Mouse (Mus musculus): ENCODE results near the gene Habp4.

The Habp4 gene

GRCm38 (mm10) chr13:64161548-64161915 is at the start of gene Habp4:
Gene Habp4, plus strand, starts transcription at chr13:64161824.
- DNase-seq (ENCODE audit: low spot score in 2 of 2): peak; percentile 97

GRCm38 (mm10) chr13:64117442-64117841 is 44.2 kb upstream of the Habp4 start:
- no peak for DNase-seq (ENCODE audit: low spot score in 2 of 2)

- DNase-seq (ENCODE audit: low spot score in 2 of 2): no peak
Observed at GRCm38 (mm10) chr13:64120760-64121159, 40.9 kb upstream of the Habp4 start.

GRCm38 (mm10) chr13:64123491-64124188 is 38.0 kb upstream of the Habp4 start:
- DNase-seq (ENCODE audit: low spot score in 2 of 2): no peak

GRCm38 (mm10) chr13:64124886-64125285 is 36.7 kb upstream of the Habp4 start:
- no peak for DNase-seq (ENCODE audit: low spot score in 2 of 2)

GRCm38 (mm10) chr13:64126316-64126715 is 35.3 kb upstream of the Habp4 start:
- no peak for DNase-seq (ENCODE audit: low spot score in 2 of 2)

GRCm38 (mm10) chr13:64128858-64129615 is 32.6 kb upstream of the Habp4 start, which contains the start of gene Slc35d2:
Gene Slc35d2, minus strand, starts transcription at chr13:64129368.
- peak; percentile 64 to 72 for DNase-seq (ENCODE audit: low spot score in 2 of 2)

GRCm38 (mm10) chr13:64129616-64130375 is 31.8 kb upstream of the Habp4 start:
- DNase-seq (ENCODE audit: low spot score in 2 of 2): peak in 1 of 2 experiments; percentile 32

- DNase-seq (ENCODE audit: low spot score in 2 of 2): no peak
Observed at GRCm38 (mm10) chr13:64150121-64150520, 11.5 kb upstream of the Habp4 start.

- DNase-seq (ENCODE audit: low spot score in 2 of 2): peak; percentile 78 to 93
Observed at GRCm38 (mm10) chr13:64152241-64152669, 9.4 kb upstream of the Habp4 start.

GRCm38 (mm10) chr13:64152671-64153082 is 8.9 kb upstream of the Habp4 start:
- DNase-seq (ENCODE audit: low spot score in 2 of 2): no peak

- DNase-seq (ENCODE audit: low spot score in 2 of 2): peak; percentile 98 to 99
Observed at GRCm38 (mm10) chr13:64153083-64153682, 8.4 kb upstream of the Habp4 start, which contains the start of gene Zfp367. Gene Zfp367, minus strand, starts transcription at chr13:64153202.

- peak in 1 of 2 experiments; percentile 32 for DNase-seq (ENCODE audit: low spot score in 2 of 2)
Observed at GRCm38 (mm10) chr13:64153751-64154267, 7.8 kb upstream of the Habp4 start.

- DNase-seq (ENCODE audit: low spot score in 2 of 2): no peak
Observed at GRCm38 (mm10) chr13:64154651-64155050, 7.0 kb upstream of the Habp4 start.

- DNase-seq (ENCODE audit: low spot score in 2 of 2): no peak
Observed at GRCm38 (mm10) chr13:64155171-64155571, 6.5 kb upstream of the Habp4 start.

- no peak for DNase-seq (ENCODE audit: low spot score in 2 of 2)
Observed at GRCm38 (mm10) chr13:64156966-64157365, 4.7 kb upstream of the Habp4 start.

- DNase-seq (ENCODE audit: low spot score in 2 of 2): no peak
Observed at GRCm38 (mm10) chr13:64161916-64162611, 440 bp downstream of the Habp4 start.

- DNase-seq (ENCODE audit: low spot score in 2 of 2): no peak
Observed at GRCm38 (mm10) chr13:64162626-64163025, 1.0 kb downstream of the Habp4 start.

GRCm38 (mm10) chr13:64163147-64163715 is 1.6 kb downstream of the Habp4 start:
- DNase-seq (ENCODE audit: low spot score in 2 of 2): no peak

- DNase-seq (ENCODE audit: low spot score in 2 of 2): peak in 1 of 2 experiments; percentile 16
Observed at GRCm38 (mm10) chr13:64169746-64170145, 8.1 kb downstream of the Habp4 start.
